Mouse (Mus musculus): ENCODE measurements around the gene Slc4a5. TPM values are rescaled to one million over a fixed set of nuclear protein-coding genes. Genes with fewer than 3 reads are reported as not detected.

The Slc4a5 gene
- total RNA-seq, 1 experiment from 2014 or later: not detected

Other genes with a start within 250 kb of the Slc4a5 start
- gene Dok1, start 186.4 kb upstream of the Slc4a5 start, total RNA-seq (2017): 22.9 and 39.6 TPM in 2 replicates
- gene Loxl3, start 185.7 kb upstream of the Slc4a5 start, total RNA-seq (2017): 1.3 and 2.2 TPM in 2 replicates
- 114 and 124 TPM in 2 replicates for gene Aup1, start 165.3 kb upstream of the Slc4a5 start, total RNA-seq (2017)
- gene Htra2, start 164.6 kb upstream of the Slc4a5 start, total RNA-seq (2017): 42.7 and 43.3 TPM in 2 replicates
- gene Dqx1, start 162.0 kb upstream of the Slc4a5 start, total RNA-seq (2017): 0.13 and 0.25 TPM in 2 replicates
- not detected in 2 replicates for gene Tlx2, start 149.5 kb upstream of the Slc4a5 start, total RNA-seq (2017)
- gene Pcgf1, start 142.0 kb upstream of the Slc4a5 start, total RNA-seq (2017): 24.2 and 24.6 TPM in 2 replicates
- 1.5 TPM in 1 of 2 replicates, not detected in the other for gene Lbx2, start 133.5 kb upstream of the Slc4a5 start, total RNA-seq (2017)
- gene Ccdc142, start 118.2 kb upstream of the Slc4a5 start, total RNA-seq (2017): 0.45 and 2.3 TPM in 2 replicates
- 2.4 and 4.1 TPM in 2 replicates for gene Gm42688, start 118.2 kb upstream of the Slc4a5 start, total RNA-seq (2017)
- gene Mrpl53, start 110.8 kb upstream of the Slc4a5 start, total RNA-seq (2017): 8.4 and 19.3 TPM in 2 replicates
- 57.8 and 60.4 TPM in 2 replicates for gene Mogs, start 104.3 kb upstream of the Slc4a5 start, total RNA-seq (2017)
- 148 and 226 TPM in 2 replicates for gene Wbp1, start 98.3 kb upstream of the Slc4a5 start, total RNA-seq (2017)
- 31.1 and 42.3 TPM in 2 replicates for gene Ino80b, start 94.4 kb upstream of the Slc4a5 start, total RNA-seq (2017)
- gene Rtkn, start 84.4 kb upstream of the Slc4a5 start, total RNA-seq (2017): 7.1 and 12.4 TPM in 2 replicates
- gene Wdr54, start 63.4 kb upstream of the Slc4a5 start, total RNA-seq (2017): 0.20 and 0.31 TPM in 2 replicates
- gene 1700003E16Rik, start 63.4 kb upstream of the Slc4a5 start, total RNA-seq (2017): 0.35 TPM in 1 of 2 replicates, not detected in the other
- gene Dctn1, start 53.9 kb upstream of the Slc4a5 start, total RNA-seq (2017): 50.5 and 70.9 TPM in 2 replicates
- 11.4 and 11.9 TPM in 2 replicates for gene Mthfd2, start 106.1 kb downstream of the Slc4a5 start, total RNA-seq (2017)
- 136 and 163 TPM in 2 replicates for gene Mob1a, start 106.2 kb downstream of the Slc4a5 start, total RNA-seq (2017)
- 53.2 and 53.4 TPM in 2 replicates for gene Bola3, start 129.3 kb downstream of the Slc4a5 start, total RNA-seq (2017)
- gene Tet3, start 239.3 kb downstream of the Slc4a5 start, total RNA-seq (2017): 13.4 and 20.4 TPM in 2 replicates